Mouse (Mus musculus) retina, postnatal 7 days (tissue): ENCODE measurements around the gene Gm49405.
A peak's percentile ranks its signal among the peaks of the same experiment; 100 is the strongest.
"Not testable (repeated sequence)": the region's sequence is repeated elsewhere in the genome, so short reads cannot be mapped to it uniquely, and the experiment has no call there.

Experiments
- DNase-seq: peaks from one replicate; pipeline ENCODE4 v3.0.0-alpha.2; 2012; ENCODE audit warnings: low read depth, low spot score

Gm49405 gene

GRCm38 (mm10) chr19:4014802-4015201, 14.4 kb downstream of the Gm49405 start:
- peak; percentile 88 for DNase-seq

GRCm38 (mm10) chr19:4015635-4016034, 15.2 kb downstream of the Gm49405 start:
- no peak for DNase-seq

- DNase-seq = no peak
These were observed 17.6 kb downstream of the Gm49405 start for GRCm38 (mm10) chr19:4017921-4018587.

GRCm38 (mm10) chr19:4018743-4019583, 18.5 kb downstream of the Gm49405 start:
- peak; percentile 79 for DNase-seq

- no peak for DNase-seq
These were observed 22.8 kb downstream of the Gm49405 start for GRCm38 (mm10) chr19:4023185-4023584.

- no peak for DNase-seq
These were observed 27.1 kb downstream of the Gm49405 start for GRCm38 (mm10) chr19:4027576-4027975.

GRCm38 (mm10) chr19:4032668-4033067, 32.2 kb downstream of the Gm49405 start:
- DNase-seq = no peak

GRCm38 (mm10) chr19:4033298-4033697, 32.9 kb downstream of the Gm49405 start:
- no peak for DNase-seq

- no peak for DNase-seq
These were observed 33.3 kb downstream of the Gm49405 start for GRCm38 (mm10) chr19:4033742-4034141.

GRCm38 (mm10) chr19:4036327-4037045, 36.1 kb downstream of the Gm49405 start:
- no peak for DNase-seq

- not testable (repeated sequence) for DNase-seq
These were observed 36.8 kb downstream of the Gm49405 start for GRCm38 (mm10) chr19:4037154-4037787.

- peak; percentile 65 for DNase-seq
These were observed 37.4 kb downstream of the Gm49405 start, which contains the start of gene Gstp1 for GRCm38 (mm10) chr19:4037788-4038232. Gene Gstp1 (minus strand): TSS chr19:4037985.

- not testable (repeated sequence) for DNase-seq
These were observed 40.5 kb downstream of the Gm49405 start for GRCm38 (mm10) chr19:4040941-4041340.

GRCm38 (mm10) chr19:4041500-4041899, 41.1 kb downstream of the Gm49405 start:
- not testable (repeated sequence) for DNase-seq

GRCm38 (mm10) chr19:4042124-4042523, 41.7 kb downstream of the Gm49405 start:
- DNase-seq = no peak

GRCm38 (mm10) chr19:4044109-4044508, 43.7 kb downstream of the Gm49405 start:
- DNase-seq = not testable (repeated sequence)

GRCm38 (mm10) chr19:4045966-4046865, 45.8 kb downstream of the Gm49405 start, which contains the start of gene Gstp2:
Gene Gstp2 (minus strand): TSS chr19:4046023.
- no peak for DNase-seq

- no peak for DNase-seq
These were observed 46.4 kb downstream of the Gm49405 start for GRCm38 (mm10) chr19:4046866-4047254.

- DNase-seq = peak; percentile 73
These were observed 47.4 kb downstream of the Gm49405 start for GRCm38 (mm10) chr19:4047859-4048258.

GRCm38 (mm10) chr19:4049069-4049468, 48.6 kb downstream of the Gm49405 start:
- not testable (repeated sequence) for DNase-seq
